Mouse (Mus musculus) lung, adult 2 months (tissue): ENCODE data around the gene Kcnh6.

Experiments used
- CTCF ChIP-seq: fragments of 200-500 bp; IDR thresholded peaks from 2 replicates; pipeline ENCODE4 v1.5.1; 2011; ENCODE audit warnings: mild to moderate bottlenecking, low read length, control low read depth; ENCODE audit not compliant: insufficient read depth
- POLR2A ChIP-seq: fragments of 200-500 bp; IDR thresholded peaks from 2 replicates; pipeline ENCODE4 v1.6.1; 2011; ENCODE audit warnings: low read depth, mild to moderate bottlenecking, control low read depth, low read length, borderline replicate concordance; ENCODE audit errors: extremely low read depth

DNA sequence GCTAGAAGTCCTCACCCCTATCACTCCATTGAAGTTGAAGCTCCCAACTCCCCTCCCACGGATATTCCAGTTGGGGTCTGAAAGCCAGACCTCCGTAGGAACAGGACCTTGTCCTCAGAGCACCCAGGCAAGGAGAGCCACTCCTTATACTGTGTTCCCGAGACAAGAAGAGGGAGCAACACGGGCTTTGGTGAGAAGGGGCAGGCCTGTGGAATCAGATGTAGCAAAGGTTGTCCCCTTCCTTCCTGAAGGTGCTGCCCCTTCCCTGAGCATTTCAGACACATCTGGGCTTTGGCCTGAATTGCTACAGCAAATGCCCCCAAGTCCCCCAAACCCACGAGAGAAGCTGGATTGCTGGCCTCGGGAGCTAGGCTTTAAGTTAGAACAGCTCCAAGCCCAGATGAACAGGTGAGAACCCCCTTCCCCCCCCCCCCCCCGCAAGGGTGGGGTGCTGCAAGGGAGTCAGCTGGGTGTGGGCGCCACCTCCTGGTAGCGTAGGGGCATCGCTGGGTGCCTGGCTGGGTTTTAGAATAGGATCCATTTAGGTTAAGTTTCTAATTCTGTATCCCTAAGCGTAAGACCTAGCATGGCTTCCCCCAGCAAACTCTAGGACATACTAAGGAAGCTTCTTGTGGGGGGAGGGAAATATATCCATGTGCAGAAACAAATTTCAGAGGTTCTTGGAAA lies 18.7 kb downstream of the Kcnh6 start:
- TF ChIP-seq CTCF (peak; percentile 71), POLR2A (no peak)
